Mouse (Mus musculus): ENCODE results near the gene Ctcf. TPM values are rescaled to one million over a fixed set of nuclear protein-coding genes. Genes with fewer than 3 reads are reported as not detected.

Ctcf gene
- total and polyA plus RNA-seq, 2 experiments = 6.6 to 15.6 TPM

- H3K79me2 ChIP-seq (ENCODE audit: control insufficient read depth, insufficient read depth, low read length) = no peaks in the 10 kb centered on the region
- no peak overlapping the region for H3K4me3 ChIP-seq (ENCODE audit: insufficient read depth, low read depth, low read length)
- TF ChIP-seq POLR2A (IDR thresholded peaks at IDR 0.05; ENCODE audit: extremely low read depth, insufficient read depth, low read length) = no peak
- TF ChIP-seq CTCF (IDR thresholded peaks at IDR 0.05; ENCODE audit: low read depth, low read length) = no peak
- no peak overlapping the region for H3K27ac ChIP-seq (replicated peaks; ENCODE audit: insufficient read depth, low read depth, low read length)
- H3K4me1 ChIP-seq (ENCODE audit: control insufficient read depth, insufficient read depth, low read length) = no peaks in the 10 kb centered on the region
- WGBS = 75% methylated on average over 7 of the region's 7 CpGs
- no peak for DNase-seq (ENCODE audit: extremely low read depth, low read depth, low spot score)
- H3K36me3 ChIP-seq (ENCODE audit: control insufficient read depth, insufficient read depth, low read length) = peaks cover 14% of the 10 kb centered on the region; the same call in 1 of the 2 replicates
- H3K9ac ChIP-seq (ENCODE audit: low read depth, low read length) = no peak overlapping the region
- no peaks in the 10 kb centered on the region for H3K27me3 ChIP-seq (ENCODE audit: control insufficient read depth, insufficient read depth, low read length)
Observed at GRCm38 (mm10) chr8:105685325-105685724, 49.0 kb downstream of the Ctcf start.

GRCm38 (mm10) chr8:105685796-105686308 is 49.5 kb downstream of the Ctcf start, which contains the start of gene Carmil2:
Gene Carmil2, plus strand, starts transcription at chr8:105686274.
- no peak within 1 kb of the TSS for H3K9ac ChIP-seq (ENCODE audit: low read depth, low read length)
- WGBS = 15% methylated on average over 26 of the region's 26 CpGs
- H3K4me1 ChIP-seq (ENCODE audit: control insufficient read depth, insufficient read depth, low read length) = no peaks in the 10 kb centered on the region
- TF ChIP-seq POLR2A (IDR thresholded peaks at IDR 0.05; ENCODE audit: extremely low read depth, insufficient read depth, low read length) = no peak
- TF ChIP-seq CTCF (IDR thresholded peaks at IDR 0.05; ENCODE audit: low read depth, low read length) = peak; percentile 88
- no peaks in the 10 kb centered on the region for H3K27me3 ChIP-seq (ENCODE audit: control insufficient read depth, insufficient read depth, low read length)
- H3K4me3 ChIP-seq (ENCODE audit: insufficient read depth, low read depth, low read length) = no peak within 1 kb of the TSS; the same call in 1 of the 2 replicates
- peaks cover 10% of the 10 kb centered on the region; the same call in 1 of the 2 replicates for H3K36me3 ChIP-seq (ENCODE audit: control insufficient read depth, insufficient read depth, low read length)
- H3K27ac ChIP-seq (replicated peaks; ENCODE audit: insufficient read depth, low read depth, low read length) = no peak within 1 kb of the TSS
- H3K79me2 ChIP-seq (ENCODE audit: control insufficient read depth, insufficient read depth, low read length) = no peaks in the 10 kb centered on the region
- DNase-seq (ENCODE audit: extremely low read depth, low read depth, low spot score) = peak; percentile 7

GRCm38 (mm10) chr8:105686551-105686950 is 50.2 kb downstream of the Ctcf start:
- no peak for DNase-seq (ENCODE audit: extremely low read depth, low read depth, low spot score)
- H3K36me3 ChIP-seq (ENCODE audit: control insufficient read depth, insufficient read depth, low read length) = peaks cover 9% of the 10 kb centered on the region; the same call in 1 of the 2 replicates
- H3K9ac ChIP-seq (ENCODE audit: low read depth, low read length) = no peak overlapping the region
- no peaks in the 10 kb centered on the region for H3K4me1 ChIP-seq (ENCODE audit: control insufficient read depth, insufficient read depth, low read length)
- 70% methylated on average over 6 of the region's 6 CpGs for WGBS
- no peaks in the 10 kb centered on the region for H3K27me3 ChIP-seq (ENCODE audit: control insufficient read depth, insufficient read depth, low read length)
- no peak overlapping the region for H3K27ac ChIP-seq (replicated peaks; ENCODE audit: insufficient read depth, low read depth, low read length)
- no peaks in the 10 kb centered on the region for H3K79me2 ChIP-seq (ENCODE audit: control insufficient read depth, insufficient read depth, low read length)
- TF ChIP-seq POLR2A (IDR thresholded peaks at IDR 0.05; ENCODE audit: extremely low read depth, insufficient read depth, low read length) = no peak
- TF ChIP-seq CTCF (IDR thresholded peaks at IDR 0.05; ENCODE audit: low read depth, low read length) = no peak
- H3K4me3 ChIP-seq (ENCODE audit: insufficient read depth, low read depth, low read length) = no peak overlapping the region

- no peak for TF ChIP-seq CTCF (IDR thresholded peaks at IDR 0.05; ENCODE audit: low read depth, low read length)
- no peak for TF ChIP-seq POLR2A (IDR thresholded peaks at IDR 0.05; ENCODE audit: extremely low read depth, insufficient read depth, low read length)
Observed at GRCm38 (mm10) chr8:105687512-105687911, 51.1 kb downstream of the Ctcf start.

GRCm38 (mm10) chr8:105688242-105688752 is 51.9 kb downstream of the Ctcf start:
- 43% methylated on average over 14 of the region's 14 CpGs for WGBS
- DNase-seq (ENCODE audit: extremely low read depth, low read depth, low spot score) = no peak
- no peak overlapping the region for H3K4me3 ChIP-seq (ENCODE audit: insufficient read depth, low read depth, low read length)
- no peaks in the 10 kb centered on the region for H3K79me2 ChIP-seq (ENCODE audit: control insufficient read depth, insufficient read depth, low read length)
- TF ChIP-seq POLR2A (IDR thresholded peaks at IDR 0.05; ENCODE audit: extremely low read depth, insufficient read depth, low read length) = no peak
- TF ChIP-seq CTCF (IDR thresholded peaks at IDR 0.05; ENCODE audit: low read depth, low read length) = no peak
- no peak overlapping the region for H3K27ac ChIP-seq (replicated peaks; ENCODE audit: insufficient read depth, low read depth, low read length)
- H3K36me3 ChIP-seq (ENCODE audit: control insufficient read depth, insufficient read depth, low read length) = no peaks in the 10 kb centered on the region
- no peaks in the 10 kb centered on the region for H3K27me3 ChIP-seq (ENCODE audit: control insufficient read depth, insufficient read depth, low read length)
- H3K4me1 ChIP-seq (ENCODE audit: control insufficient read depth, insufficient read depth, low read length) = no peaks in the 10 kb centered on the region
- no peak overlapping the region for H3K9ac ChIP-seq (ENCODE audit: low read depth, low read length)

More at GRCm38 (mm10) chr8:105687512-105687911, 51.1 kb downstream of the Ctcf start:
- H3K9ac ChIP-seq (ENCODE audit: low read depth, low read length) = no peak overlapping the region
- no peak overlapping the region for H3K27ac ChIP-seq (replicated peaks; ENCODE audit: insufficient read depth, low read depth, low read length)
- H3K27me3 ChIP-seq (ENCODE audit: control insufficient read depth, insufficient read depth, low read length) = no peaks in the 10 kb centered on the region
- no peak for DNase-seq (ENCODE audit: extremely low read depth, low read depth, low spot score)
- no peak overlapping the region for H3K4me3 ChIP-seq (ENCODE audit: insufficient read depth, low read depth, low read length)
- no peaks in the 10 kb centered on the region for H3K79me2 ChIP-seq (ENCODE audit: control insufficient read depth, insufficient read depth, low read length)
- no peaks in the 10 kb centered on the region for H3K4me1 ChIP-seq (ENCODE audit: control insufficient read depth, insufficient read depth, low read length)
- 69% methylated on average over 8 of the region's 8 CpGs for WGBS
- peaks cover 2% of the 10 kb centered on the region; the same call in 1 of the 2 replicates for H3K36me3 ChIP-seq (ENCODE audit: control insufficient read depth, insufficient read depth, low read length)
